Mouse (Mus musculus): Measurements from ENCODE around the gene Acadvl. TPM values are rescaled to one million over a fixed set of nuclear protein-coding genes. Genes with fewer than 3 reads are reported as not detected.

The Acadvl gene
- polyA plus RNA-seq, 1 experiment from 2014 or later: 58.4 TPM

DNA sequence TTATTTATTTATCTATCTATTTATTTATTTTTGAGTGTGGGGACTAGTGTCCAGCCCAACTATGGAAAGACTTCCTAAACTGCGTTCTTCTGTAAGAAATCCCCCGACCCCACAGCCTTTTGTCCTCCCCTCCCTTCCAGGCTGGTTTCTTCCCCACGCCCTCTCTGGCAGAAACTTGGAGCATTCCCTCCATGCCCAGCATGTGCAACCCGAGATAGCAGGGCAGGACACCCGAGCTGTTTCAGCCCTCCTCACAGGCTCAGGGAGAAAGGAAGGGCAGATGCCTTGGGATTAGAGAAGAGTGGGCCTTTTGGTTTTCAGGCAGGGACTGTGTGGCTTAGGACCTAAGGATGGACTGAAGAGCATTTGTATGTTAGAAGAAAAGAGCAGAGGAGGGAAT, 32.3 kb downstream of the Acadvl start:
- Histone ChIP-seq H3K9me3 (ENCODE audit: control insufficient read depth, low read length) (no peaks in the 10 kb centered on the region), H3K4me3 (ENCODE audit: low read length) (peak overlapping the region; percentile 100), H3K9ac (ENCODE audit: low read depth, low read length) (peak overlapping the region; percentile 99; the same call in 1 of the 2 replicates), H3K4me1 (ENCODE audit: control insufficient read depth, insufficient read depth, low read length) (peaks cover 15% of the 10 kb centered on the region), H3K27me3 (ENCODE audit: control insufficient read depth, insufficient read depth, low read length) (no peaks in the 10 kb centered on the region), H3K27ac (ENCODE audit: low read depth, low read length) (no peak overlapping the region), H3K4me2 (replicated peaks; ENCODE audit: low read depth, low read length) (peak overlapping the region; percentile 90), H3K36me3 (ENCODE audit: control insufficient read depth, insufficient read depth, low read length) (peaks cover 47% of the 10 kb centered on the region)
- no peak for ATAC-seq (ENCODE audit: low FRiP score, low TSS enrichment)
- 14% methylated on average over 5 of the region's 5 CpGs for WGBS

- Histone ChIP-seq H3K4me1 (ENCODE audit: control insufficient read depth, insufficient read depth, low read length) (peaks cover 15% of the 10 kb centered on the region), H3K4me3 (ENCODE audit: low read length) (peak within 1 kb of the TSS; percentile 100), H3K9ac (ENCODE audit: low read depth, low read length) (peak within 1 kb of the TSS; percentile 99), H3K27me3 (ENCODE audit: control insufficient read depth, insufficient read depth, low read length) (no peaks in the 10 kb centered on the region), H3K9me3 (ENCODE audit: control insufficient read depth, low read length) (no peaks in the 10 kb centered on the region), H3K36me3 (ENCODE audit: control insufficient read depth, insufficient read depth, low read length) (peaks cover 44% of the 10 kb centered on the region), H3K27ac (ENCODE audit: low read depth, low read length) (peak within 1 kb of the TSS; percentile 99), H3K4me2 (replicated peaks; ENCODE audit: low read depth, low read length) (peak within 1 kb of the TSS; percentile 90)
- 44% methylated on average over 8 of the region's 8 CpGs for WGBS
- ATAC-seq (ENCODE audit: low FRiP score, low TSS enrichment): no peak
Observed at GRCm38 (mm10) chr11:69982225-69982624, 33.0 kb downstream of the Acadvl start, which contains the start of gene Elp5. Elp5 (minus strand) TSS chr11:69982517.

GRCm38 (mm10) chr11:69981141-69981762, 34.0 kb downstream of the Acadvl start, which contains the start of gene Ctdnep1:
Ctdnep1 (plus strand) TSS chr11:69981156.
- H3K4me3 ChIP-seq (ENCODE audit: low read length): peak within 1 kb of the TSS; percentile 100
- H3K27me3 ChIP-seq (ENCODE audit: control insufficient read depth, insufficient read depth, low read length): no peaks in the 10 kb centered on the region
- peaks cover 15% of the 10 kb centered on the region for H3K4me1 ChIP-seq (ENCODE audit: control insufficient read depth, insufficient read depth, low read length)
- H3K9ac ChIP-seq (ENCODE audit: low read depth, low read length): peak within 1 kb of the TSS; percentile 99
- peaks cover 39% of the 10 kb centered on the region for H3K36me3 ChIP-seq (ENCODE audit: control insufficient read depth, insufficient read depth, low read length)
- H3K9me3 ChIP-seq (ENCODE audit: control insufficient read depth, low read length): no peaks in the 10 kb centered on the region
- ATAC-seq (ENCODE audit: low FRiP score, low TSS enrichment): peak; percentile 30
- under 1% methylated on average over 38 of the region's 43 CpGs for WGBS
- peak within 1 kb of the TSS; percentile 99 for H3K27ac ChIP-seq (ENCODE audit: low read depth, low read length)
- peak within 1 kb of the TSS; percentile 90 for H3K4me2 ChIP-seq (replicated peaks; ENCODE audit: low read depth, low read length)

DNA sequence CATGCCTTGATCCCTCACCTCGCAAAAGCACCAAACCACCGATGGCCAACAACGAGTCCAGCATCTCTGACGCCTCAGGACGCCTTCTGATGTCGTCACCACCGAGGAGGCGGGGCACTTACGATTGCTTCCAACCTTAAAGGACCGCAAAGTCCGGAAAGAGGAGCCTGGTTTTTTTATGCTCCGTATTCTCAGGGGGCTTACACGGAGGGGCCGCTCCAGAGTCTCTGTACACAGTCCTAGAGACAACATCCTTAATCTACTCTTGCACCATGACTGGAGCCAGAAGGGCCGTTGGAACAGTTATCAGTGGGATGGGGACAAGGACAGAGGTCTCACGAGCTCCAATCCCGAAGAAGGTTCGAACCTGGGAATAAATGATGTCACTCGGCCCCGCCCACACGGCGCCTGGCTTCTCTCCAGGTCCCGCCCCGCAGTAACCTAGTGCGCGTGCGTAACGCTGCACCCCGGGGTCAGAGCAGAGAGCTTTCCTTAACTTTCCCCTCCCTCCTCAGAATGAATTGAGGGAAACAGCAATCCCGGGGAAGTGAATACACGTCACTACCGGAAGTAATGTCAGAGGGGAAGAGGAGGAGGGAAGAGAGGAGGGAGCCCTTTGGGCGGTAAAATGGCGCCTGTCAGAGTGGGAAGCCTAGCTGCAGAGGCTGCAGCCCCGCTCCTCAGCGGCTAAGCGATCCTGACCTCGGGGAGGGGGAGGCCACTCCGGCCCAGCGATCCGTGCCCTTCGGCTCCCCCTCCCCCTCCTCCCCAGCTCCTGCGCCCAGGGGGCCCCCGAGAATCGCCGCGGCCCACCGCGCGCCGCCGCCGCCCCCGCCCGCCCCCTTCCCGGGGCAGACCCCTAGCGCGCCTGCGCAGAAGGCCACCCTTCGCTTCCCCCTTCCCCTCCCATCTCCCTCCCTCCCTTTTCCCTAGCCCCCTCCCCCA, 34.7 kb downstream of the Acadvl start:
- Histone ChIP-seq H3K36me3 (ENCODE audit: control insufficient read depth, insufficient read depth, low read length) (peaks cover 37% of the 10 kb centered on the region), H3K4me3 (ENCODE audit: low read length) (peak overlapping the region; percentile 100), H3K9ac (ENCODE audit: low read depth, low read length) (peak overlapping the region; percentile 99), H3K27me3 (ENCODE audit: control insufficient read depth, insufficient read depth, low read length) (no peaks in the 10 kb centered on the region), H3K4me2 (replicated peaks; ENCODE audit: low read depth, low read length) (peak overlapping the region; percentile 90), H3K9me3 (ENCODE audit: control insufficient read depth, low read length) (no peaks in the 10 kb centered on the region), H3K27ac (ENCODE audit: low read depth, low read length) (peak overlapping the region; percentile 99), H3K4me1 (ENCODE audit: control insufficient read depth, insufficient read depth, low read length) (peaks cover 15% of the 10 kb centered on the region)
- peak; percentile 93 for ATAC-seq (ENCODE audit: low FRiP score, low TSS enrichment)
- WGBS: 0% methylated on average over 43 of the region's 60 CpGs

DNA sequence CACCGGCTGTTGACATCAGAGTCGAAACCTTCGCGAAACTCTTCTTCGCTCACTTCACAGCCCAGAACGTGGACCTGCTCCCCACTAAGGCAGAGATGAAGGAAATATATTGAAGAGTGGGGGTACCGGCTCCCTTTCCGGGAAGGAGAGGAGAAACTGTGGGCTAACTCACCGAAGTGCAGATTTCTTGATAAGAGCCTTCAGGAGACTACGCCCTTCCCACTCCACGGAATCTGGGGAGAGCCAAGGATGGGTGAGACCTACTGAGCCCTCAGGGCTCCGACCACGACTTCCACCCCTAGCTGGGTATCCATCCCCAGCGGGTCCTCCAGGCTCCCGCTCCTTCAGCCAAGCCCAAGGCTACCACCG, 35.4 kb downstream of the Acadvl start:
- H3K27ac ChIP-seq (ENCODE audit: low read depth, low read length): peak overlapping the region; percentile 89
- peak overlapping the region; percentile 58 for H3K9ac ChIP-seq (ENCODE audit: low read depth, low read length)
- 4% methylated on average over 16 of the region's 16 CpGs for WGBS
- no peak for ATAC-seq (ENCODE audit: low FRiP score, low TSS enrichment)
- no peaks in the 10 kb centered on the region for H3K27me3 ChIP-seq (ENCODE audit: control insufficient read depth, insufficient read depth, low read length)
- H3K36me3 ChIP-seq (ENCODE audit: control insufficient read depth, insufficient read depth, low read length): peaks cover 37% of the 10 kb centered on the region
- H3K4me2 ChIP-seq (replicated peaks; ENCODE audit: low read depth, low read length): peak overlapping the region; percentile 72
- H3K9me3 ChIP-seq (ENCODE audit: control insufficient read depth, low read length): no peaks in the 10 kb centered on the region
- peaks cover 15% of the 10 kb centered on the region for H3K4me1 ChIP-seq (ENCODE audit: control insufficient read depth, insufficient read depth, low read length)
- peak overlapping the region; percentile 100 for H3K4me3 ChIP-seq (ENCODE audit: low read length)

- Histone ChIP-seq H3K36me3 (ENCODE audit: control insufficient read depth, insufficient read depth, low read length) (peaks cover 54% of the 10 kb centered on the region), H3K27me3 (ENCODE audit: control insufficient read depth, insufficient read depth, low read length) (no peaks in the 10 kb centered on the region), H3K9ac (ENCODE audit: low read depth, low read length) (no peak overlapping the region), H3K9me3 (ENCODE audit: control insufficient read depth, low read length) (no peaks in the 10 kb centered on the region), H3K4me3 (ENCODE audit: low read length) (no peak overlapping the region), H3K4me1 (ENCODE audit: control insufficient read depth, insufficient read depth, low read length) (no peaks in the 10 kb centered on the region; the same call in 1 of the 2 replicates), H3K4me2 (replicated peaks; ENCODE audit: low read depth, low read length) (no peak overlapping the region), H3K27ac (ENCODE audit: low read depth, low read length) (no peak overlapping the region)
- 87% methylated on average over 4 of the region's 4 CpGs for WGBS
- ATAC-seq (ENCODE audit: low FRiP score, low TSS enrichment): no peak
Observed at GRCm38 (mm10) chr11:69976271-69976670, 38.9 kb downstream of the Acadvl start.

DNA sequence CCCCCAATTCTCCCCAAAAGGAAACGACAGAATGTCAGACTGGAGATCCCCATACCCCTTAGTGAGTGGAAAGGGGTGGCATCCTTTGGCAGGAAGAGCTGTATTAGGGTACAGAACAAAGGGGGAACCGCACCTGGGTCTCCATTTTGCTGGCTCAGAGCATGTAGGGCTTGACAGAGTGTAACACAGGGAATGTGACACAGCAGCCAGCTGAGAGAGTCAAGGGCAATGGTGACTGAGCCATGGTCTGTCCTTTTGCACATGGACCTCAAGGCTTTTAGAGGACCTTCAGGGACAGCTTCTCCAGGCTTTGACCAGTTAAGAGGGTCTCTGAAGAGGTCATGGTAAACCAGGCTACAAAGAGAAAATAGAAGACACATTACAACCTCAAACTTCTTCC, 40.3 kb downstream of the Acadvl start:
- no peak overlapping the region for H3K27ac ChIP-seq (ENCODE audit: low read depth, low read length)
- H3K4me1 ChIP-seq (ENCODE audit: control insufficient read depth, insufficient read depth, low read length): no peaks in the 10 kb centered on the region; the same call in 1 of the 2 replicates
- no peak overlapping the region for H3K4me3 ChIP-seq (ENCODE audit: low read length)
- H3K27me3 ChIP-seq (ENCODE audit: control insufficient read depth, insufficient read depth, low read length): no peaks in the 10 kb centered on the region
- no peaks in the 10 kb centered on the region for H3K9me3 ChIP-seq (ENCODE audit: control insufficient read depth, low read length)
- no peak overlapping the region for H3K4me2 ChIP-seq (replicated peaks; ENCODE audit: low read depth, low read length)
- H3K9ac ChIP-seq (ENCODE audit: low read depth, low read length): no peak overlapping the region
- WGBS: 98% methylated on average over 2 of the region's 2 CpGs
- peaks cover 62% of the 10 kb centered on the region for H3K36me3 ChIP-seq (ENCODE audit: control insufficient read depth, insufficient read depth, low read length)
- no peak for ATAC-seq (ENCODE audit: low FRiP score, low TSS enrichment)

DNA sequence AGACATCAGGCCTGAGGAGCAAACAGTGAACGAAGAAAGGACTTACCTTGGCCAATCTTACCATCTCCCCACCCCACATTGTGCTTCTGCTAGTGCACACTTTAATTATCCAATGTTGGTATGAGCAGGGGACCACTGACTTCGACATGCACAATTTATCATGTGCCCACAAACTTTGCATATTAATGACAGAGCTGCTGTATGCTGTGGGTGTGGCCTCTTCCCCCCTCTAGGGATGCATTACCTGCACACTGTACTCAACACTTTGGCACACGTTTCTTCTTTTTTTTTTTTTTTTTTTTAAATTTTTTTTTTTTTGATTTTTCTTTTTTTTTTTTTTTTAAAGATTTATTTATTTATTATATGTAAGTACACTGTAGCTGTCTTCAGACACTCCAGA, 44.4 kb downstream of the Acadvl start:
- Histone ChIP-seq H3K9me3 (ENCODE audit: control insufficient read depth, low read length) (no peaks in the 10 kb centered on the region), H3K4me2 (replicated peaks; ENCODE audit: low read depth, low read length) (no peak overlapping the region), H3K36me3 (ENCODE audit: control insufficient read depth, insufficient read depth, low read length) (peaks cover 65% of the 10 kb centered on the region), H3K4me3 (ENCODE audit: low read length) (no peak overlapping the region), H3K4me1 (ENCODE audit: control insufficient read depth, insufficient read depth, low read length) (peaks cover 4% of the 10 kb centered on the region; the same call in 1 of the 2 replicates), H3K9ac (ENCODE audit: low read depth, low read length) (no peak overlapping the region), H3K27me3 (ENCODE audit: control insufficient read depth, insufficient read depth, low read length) (peaks cover 14% of the 10 kb centered on the region), H3K27ac (ENCODE audit: low read depth, low read length) (no peak overlapping the region)
- ATAC-seq (ENCODE audit: low FRiP score, low TSS enrichment): no peak
- 86% methylated on average over 3 of the region's 3 CpGs for WGBS

GRCm38 (mm10) chr11:69970222-69970621, 45.0 kb downstream of the Acadvl start:
- no peak for ATAC-seq (ENCODE audit: low FRiP score, low TSS enrichment)
- H3K4me3 ChIP-seq (ENCODE audit: low read length): no peak overlapping the region
- H3K4me1 ChIP-seq (ENCODE audit: control insufficient read depth, insufficient read depth, low read length): peaks cover 4% of the 10 kb centered on the region; the same call in 1 of the 2 replicates
- H3K36me3 ChIP-seq (ENCODE audit: control insufficient read depth, insufficient read depth, low read length): peaks cover 60% of the 10 kb centered on the region
- H3K9ac ChIP-seq (ENCODE audit: low read depth, low read length): no peak overlapping the region
- H3K27ac ChIP-seq (ENCODE audit: low read depth, low read length): no peak overlapping the region
- 63% methylated on average over 6 of the region's 6 CpGs for WGBS
- H3K4me2 ChIP-seq (replicated peaks; ENCODE audit: low read depth, low read length): no peak overlapping the region
- H3K9me3 ChIP-seq (ENCODE audit: control insufficient read depth, low read length): no peaks in the 10 kb centered on the region
- H3K27me3 ChIP-seq (ENCODE audit: control insufficient read depth, insufficient read depth, low read length): peaks cover 19% of the 10 kb centered on the region
